Mouse (Mus musculus): ENCODE data around the gene Lrrtm4. TPM values are rescaled to one million over a fixed set of nuclear protein-coding genes. Genes with fewer than 3 reads are reported as not detected.

Lrrtm4 gene
- total RNA-seq (2023): not detected in 4 replicates

GRCm38 (mm10) chr6:80018765-80019164 lies at the start of gene Lrrtm4:
Lrrtm4 (plus strand) TSS chr6:80018877.

Other genes starting within 250 kb of the Lrrtm4 start
- gene Gm20594, start 201.0 kb upstream of the Lrrtm4 start, total RNA-seq (2023): not detected in 4 replicates

Data from B cell, adult 62 days (primary cell).